In genomic region chr4:68920127-68920526, GRCm38 (mm10) we compare ENCODE assay signal across 30 mouse cellular contexts. TPM values are rescaled to one million over a fixed set of nuclear protein-coding genes. Genes with fewer than 3 reads are reported as not detected.
DNase-seq lines count a peak whose midpoint lies in the region; ATAC-seq and TF ChIP-seq lines count a peak whose summit lies in the region.
"Had no signal": no experiment of that assay in that cellular context is flagged by ENCODE, and none has a peak within 500 bp of the region (broad histone marks: within the 10 kb centered on the region; RNA-seq: fewer than 3 reads in every experiment).

No protein-coding gene starts in this region.

- no peak for DNase-seq in embryonic facial prominence, embryonic 10.5 days (ENCODE audit: low spot score)
- peak; percentile 1 for DNase-seq in left cerebral cortex, postnatal 4 days
- no peak for DNase-seq in left cerebral cortex, postnatal 10 days (ENCODE audit: extremely low spot score in 1 of 2, low spot score in 2 of 2)
- DNase-seq in lung, postnatal 0 days (ENCODE audit: low spot score), result peak; percentile 7
- no peak for DNase-seq in lung, postnatal 14 days
- DNase-seq in embryonic facial prominence, embryonic 14.5 days (ENCODE audit: low spot score), result peak; percentile 75
- DNase-seq in kidney, postnatal 25 days, result no peak
- DNase-seq: adrenal gland, postnatal 25 days; cerebellum, adult 8-10 months; cerebellum, postnatal 36 days; embryo, embryonic 11 days; forebrain, postnatal 0 days; heart, postnatal 14 days; kidney, adult 9 months; kidney, postnatal 10 days; liver; right cerebral cortex, postnatal 4 days; thymus, adult 2 months; thymus, postnatal 36 days had no signal

- no peaks in the 10 kb centered on the region for H3K36me3 ChIP-seq in embryonic facial prominence, embryonic 12.5 days
- no peaks in the 10 kb centered on the region for H3K36me3 ChIP-seq in embryonic facial prominence, embryonic 10.5 days (replicated peaks)
- no peaks in the 10 kb centered on the region for H3K36me3 ChIP-seq in lung, postnatal 0 days (ENCODE audit: insufficient read depth, low read length)
- no peaks in the 10 kb centered on the region for H3K36me3 ChIP-seq in embryonic facial prominence, embryonic 14.5 days (ENCODE audit: control insufficient read depth, insufficient read depth, low read length)
- H3K36me3 ChIP-seq: embryonic facial prominence, embryonic 15.5 days; forebrain, embryonic 12.5 days; midbrain, embryonic 15.5 days; neural tube, embryonic 12.5 days had no signal

- intact Hi-C loops in left cerebral cortex, postnatal 4 days (cut with DNase I), result no loop called here
- intact Hi-C loops in left cerebral cortex, postnatal 10 days (cut with DNase I), result no loop called here

- no peaks in the 10 kb centered on the region for H3K27me3 ChIP-seq in embryonic facial prominence, embryonic 12.5 days
- no peaks in the 10 kb centered on the region for H3K27me3 ChIP-seq in embryonic facial prominence, embryonic 10.5 days (replicated peaks; ENCODE audit: low read depth, poor library complexity, severe bottlenecking)
- H3K27me3 ChIP-seq in lung, postnatal 0 days (replicated peaks; ENCODE audit: insufficient read depth, low read length), result no peaks in the 10 kb centered on the region
- H3K27me3 ChIP-seq in embryonic facial prominence, embryonic 14.5 days (replicated peaks; ENCODE audit: control insufficient read depth, insufficient read depth, low read length), result no peaks in the 10 kb centered on the region
- H3K27me3 ChIP-seq: embryonic facial prominence, embryonic 15.5 days; forebrain, embryonic 12.5 days; midbrain, embryonic 15.5 days; neural tube, embryonic 12.5 days had no signal

- TF ChIP-seq CTCF in lung, postnatal 0 days (IDR thresholded peaks at IDR 0.05), result no peak

- H3K4me2 ChIP-seq in embryonic facial prominence, embryonic 12.5 days (replicated peaks), result no peak overlapping the region
- H3K4me2 ChIP-seq in lung, postnatal 0 days (replicated peaks; ENCODE audit: low read depth, low read length), result no peak overlapping the region
- H3K4me2 ChIP-seq in embryonic facial prominence, embryonic 14.5 days (ENCODE audit: low read depth, low read length), result no peak overlapping the region
- H3K4me2 ChIP-seq: embryonic facial prominence, embryonic 15.5 days; forebrain, embryonic 12.5 days; midbrain, embryonic 15.5 days; neural tube, embryonic 12.5 days had no signal

- ATAC-seq in embryonic facial prominence, embryonic 12.5 days (ENCODE audit: insufficient number of reproducible peaks, insufficient read depth, low FRiP score, low TSS enrichment), result 0 out of 2 replicates have a peak, but pooled peaks have one; percentile 22
- ATAC-seq in lung, postnatal 0 days, result no peak
- ATAC-seq in embryonic facial prominence, embryonic 14.5 days (ENCODE audit: low read depth), result 0 out of 2 replicates have a peak, but pooled peaks have one; percentile 41
- ATAC-seq: forebrain, postnatal 0 days; intestine, postnatal 0 days; midbrain, embryonic 15.5 days had no signal

- WGBS in embryonic facial prominence, embryonic 12.5 days, result 71% methylated on average over 3 of the region's 3 CpGs
- 78% methylated on average over 3 of the region's 3 CpGs for WGBS in embryonic facial prominence, embryonic 10.5 days
- WGBS in lung, postnatal 0 days, result 53% methylated on average over 3 of the region's 3 CpGs
- WGBS in embryonic facial prominence, embryonic 14.5 days, result 43% methylated on average over 3 of the region's 3 CpGs

- no peaks in the 10 kb centered on the region for H3K9me3 ChIP-seq in embryonic facial prominence, embryonic 12.5 days
- H3K9me3 ChIP-seq in embryonic facial prominence, embryonic 10.5 days, result no peaks in the 10 kb centered on the region
- no peaks in the 10 kb centered on the region for H3K9me3 ChIP-seq in lung, postnatal 0 days (ENCODE audit: low read length)
- no peaks in the 10 kb centered on the region for H3K9me3 ChIP-seq in embryonic facial prominence, embryonic 14.5 days (ENCODE audit: control insufficient read depth, low read length)
- H3K9me3 ChIP-seq: embryonic facial prominence, embryonic 15.5 days; forebrain, embryonic 12.5 days; midbrain, embryonic 15.5 days; neural tube, embryonic 12.5 days had no signal

- no peaks in the 10 kb centered on the region for H3K4me1 ChIP-seq in embryonic facial prominence, embryonic 12.5 days
- no peaks in the 10 kb centered on the region for H3K4me1 ChIP-seq in embryonic facial prominence, embryonic 10.5 days
- no peaks in the 10 kb centered on the region for H3K4me1 ChIP-seq in lung, postnatal 0 days (ENCODE audit: insufficient read depth, low read depth, low read length)
- no peaks in the 10 kb centered on the region for H3K4me1 ChIP-seq in embryonic facial prominence, embryonic 14.5 days (ENCODE audit: control insufficient read depth, insufficient read depth, low read length)
- H3K4me1 ChIP-seq: embryonic facial prominence, embryonic 15.5 days; forebrain, embryonic 12.5 days; midbrain, embryonic 15.5 days; neural tube, embryonic 12.5 days had no signal

- H3K9ac ChIP-seq in embryonic facial prominence, embryonic 12.5 days, result no peak overlapping the region
- H3K9ac ChIP-seq in lung, postnatal 0 days (replicated peaks; ENCODE audit: low read depth), result no peak overlapping the region
- no peak overlapping the region for H3K9ac ChIP-seq in embryonic facial prominence, embryonic 14.5 days (ENCODE audit: low read depth, low read length)
- H3K9ac ChIP-seq: embryonic facial prominence, embryonic 15.5 days; forebrain, embryonic 12.5 days; forebrain, postnatal 0 days; liver, embryonic 14.5 days; midbrain, embryonic 15.5 days; neural tube, embryonic 12.5 days had no signal

- TF ChIP-seq EP300 in lung, postnatal 0 days (IDR thresholded peaks at IDR 0.05), result no peak

- no peak overlapping the region for H3K4me3 ChIP-seq in embryonic facial prominence, embryonic 12.5 days
- no peak overlapping the region for H3K4me3 ChIP-seq in embryonic facial prominence, embryonic 10.5 days
- no peak overlapping the region for H3K4me3 ChIP-seq in lung, postnatal 0 days (ENCODE audit: low read depth, low read length)
- H3K4me3 ChIP-seq in embryonic facial prominence, embryonic 14.5 days (ENCODE audit: low read depth, low read length), result no peak overlapping the region
- H3K4me3 ChIP-seq: embryonic facial prominence, embryonic 15.5 days; forebrain, embryonic 12.5 days; left cerebral cortex, adult 2 months; midbrain, embryonic 15.5 days; myocyte; neural tube, embryonic 12.5 days had no signal

- no peak overlapping the region for H3K27ac ChIP-seq in embryonic facial prominence, embryonic 12.5 days
- no peak overlapping the region for H3K27ac ChIP-seq in embryonic facial prominence, embryonic 10.5 days (replicated peaks)
- H3K27ac ChIP-seq in lung, postnatal 0 days (ENCODE audit: low read length), result no peak overlapping the region
- no peak overlapping the region for H3K27ac ChIP-seq in embryonic facial prominence, embryonic 14.5 days (replicated peaks; ENCODE audit: low read depth, low read length)
- H3K27ac ChIP-seq: embryonic facial prominence, embryonic 15.5 days; forebrain, embryonic 12.5 days; left cerebral cortex, adult 2 months; liver, embryonic 14.5 days; macrophage; midbrain, embryonic 15.5 days; neural tube, embryonic 12.5 days had no signal

RNA-seq across cellular contexts. Expression of gene Brinp1, which starts 34.1 kb away (rescaled TPM):
- 10.1 and 11.9 TPM in 2 replicates for polyA plus RNA-seq in embryonic facial prominence, embryonic 12.5 days (2016; fragmentation: Nextera tagmentation; extraction: Ambion mirVana)
- polyA plus RNA-seq in embryonic facial prominence, embryonic 10.5 days (2016; fragmentation: Nextera tagmentation; extraction: Ambion mirVana), result 1.3 and 2.7 TPM in 2 replicates
- 100 to 1,000 TPM; 127 to 133 TPM for total RNA-seq in left cerebral cortex, postnatal 4 days (2021)
- total RNA-seq in left cerebral cortex, postnatal 10 days (2021), result 100 to 1,000 TPM; 259 to 268 TPM
- 13.6 and 16.4 TPM in 2 replicates for polyA plus RNA-seq in lung, postnatal 0 days (2015; fragmentation: Nextera tagmentation; extraction: Ambion mirVana)
- polyA plus RNA-seq in embryonic facial prominence, embryonic 14.5 days (2014; fragmentation: Nextera tagmentation; extraction: Ambion mirVana), result 13.2 and 16.4 TPM in 2 replicates
- total RNA-seq: megakaryocyte-erythroid progenitor cell, adult 5-6 weeks had no signal
- polyA plus RNA-seq: macrophage had no signal

Comparison
In these comparisons a context has a peak if more than half of its experiments do, and no peak if none do; other contexts are left out.
1. DNase-seq: peak in left cerebral cortex, postnatal 4 days (single experiment), lung, postnatal 0 days (single experiment) and embryonic facial prominence, embryonic 14.5 days (single experiment); none in embryonic facial prominence, embryonic 10.5 days (single experiment), left cerebral cortex, postnatal 10 days (0 of 2), lung, postnatal 14 days (single experiment) and kidney, postnatal 25 days (0 of 2).